Mouse (Mus musculus) heart, embryonic 10.5 days (tissue): ENCODE results near the gene Derl2. TPM values are rescaled to one million over a fixed set of nuclear protein-coding genes. Genes with fewer than 3 reads are reported as not detected.

Source experiments
- DNase-seq: peaks from one replicate; pipeline ENCODE4 v3.0.0-alpha.2; 2017; ENCODE audit warnings: low spot score
- H3K27ac ChIP-seq: fragments of 300-500 bp; sonication (generic); 2 replicates; pipeline ENCODE4 v1.5.1; 2016; ENCODE audit warnings: mild to moderate bottlenecking
- H3K27me3 ChIP-seq: fragments of 300-500 bp; sonication (generic); 2 replicates; pipeline ENCODE4 v1.6.1; 2016; ENCODE audit warnings: mild to moderate bottlenecking; ENCODE audit not compliant: poor library complexity, insufficient read depth, severe bottlenecking
- H3K36me3 ChIP-seq: fragments of 300-500 bp; sonication (generic); 2 replicates; pipeline ENCODE4 v1.6.1; 2016; ENCODE audit warnings: mild to moderate bottlenecking, moderate library complexity
- H3K4me1 ChIP-seq: fragments of 300-500 bp; sonication (generic); 2 replicates; pipeline ENCODE4 v1.6.1; 2016; ENCODE audit warnings: mild to moderate bottlenecking
- H3K4me3 ChIP-seq: fragments of 300-500 bp; sonication (generic); 2 replicates; pipeline ENCODE4 v1.5.1; 2016; ENCODE audit warnings: mild to moderate bottlenecking, moderate library complexity
- H3K9me3 ChIP-seq: fragments of 300-500 bp; sonication (generic); 2 replicates; pipeline ENCODE4 v1.6.1; 2016; ENCODE audit warnings: mild to moderate bottlenecking, moderate library complexity
- WGBS: fragments of 180-500 bp; shearing (Covaris S2); methylation state at CpG from one replicate; pipeline ENCODE4 v1.1.7; 2016; 5-methylcytosine and 5-hydroxymethylcytosine counted together
- polyA plus RNA-seq: library from polyadenylated mRNA; unstranded; fragments of >200 nt; fragmentation: Nextera tagmentation; extraction: Ambion mirVana; gene quantifications from 2 replicates; pipeline ENCODE4 v1.2.1, GENCODE M21; 2016

Gene Derl2
- 35.1 and 41.1 TPM in 2 replicates for polyA plus RNA-seq

DNA sequence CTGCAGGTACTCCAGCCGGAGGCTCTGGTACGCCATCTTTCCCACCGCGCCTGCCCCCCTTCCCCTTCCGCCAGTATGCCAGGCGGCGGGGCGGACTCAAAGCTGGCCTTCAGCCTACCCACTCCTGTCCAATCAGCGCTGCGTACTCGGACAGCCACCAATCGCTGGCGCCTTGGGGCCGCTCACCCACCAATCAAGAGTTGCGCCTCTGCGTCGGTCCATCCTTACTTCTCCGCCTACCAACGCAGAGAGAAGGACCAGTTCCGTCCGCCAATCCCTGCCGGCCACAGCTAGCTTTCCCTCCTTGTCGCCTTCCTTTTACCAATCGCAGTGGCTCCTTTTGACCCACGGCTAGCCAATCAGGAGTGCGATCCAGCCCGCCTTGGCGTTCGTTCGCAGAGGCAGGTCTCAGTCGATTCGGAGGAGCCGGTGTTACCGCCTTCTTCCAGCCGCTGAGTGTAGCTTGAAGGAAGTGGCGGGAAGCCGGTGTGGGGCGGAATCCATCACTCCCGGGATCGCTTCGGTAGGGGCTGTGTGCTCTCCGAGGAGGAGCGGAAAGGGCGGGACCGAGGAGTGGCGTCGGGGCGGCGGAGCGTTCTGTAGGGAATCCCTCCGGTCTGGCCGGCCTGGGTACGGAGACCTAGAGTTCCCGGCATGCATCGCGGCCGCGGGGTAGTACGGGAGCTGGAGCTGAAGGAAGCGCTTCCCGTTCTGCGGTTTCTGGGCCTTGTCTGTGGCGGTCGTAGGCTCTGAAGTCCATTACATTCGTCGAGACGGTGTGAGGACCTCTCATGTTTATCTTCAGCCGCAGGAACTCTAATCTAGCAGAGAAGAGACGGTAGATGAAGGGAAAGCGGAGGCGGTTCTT lies at the start of gene Derl2, which contains the start of gene Mis12:
TSS of gene Derl2 (minus strand) at position 641 of the 868 bp plus-strand sequence.
TSS of gene Mis12 (plus strand) at position 411 of the 868 bp plus-strand sequence.
- Histone ChIP-seq H3K4me3 (peak within 1 kb of the TSS; percentile 95), H3K36me3 (peaks cover 21% of the 10 kb centered on the region), H3K27me3 (no peaks in the 10 kb centered on the region), H3K9me3 (no peaks in the 10 kb centered on the region), H3K27ac (peak within 1 kb of the TSS; percentile 97), H3K4me1 (peaks cover 21% of the 10 kb centered on the region)
- DNase-seq: peak; percentile 100
- under 1% methylated on average over 71 of the region's 71 CpGs for WGBS

- H3K27me3 ChIP-seq: no peaks in the 10 kb centered on the region
- no peak overlapping the region for H3K4me3 ChIP-seq
- no peak overlapping the region for H3K27ac ChIP-seq
- H3K36me3 ChIP-seq: no peaks in the 10 kb centered on the region
- no peaks in the 10 kb centered on the region for H3K9me3 ChIP-seq
- peak; percentile 24 for DNase-seq
- no peaks in the 10 kb centered on the region for H3K4me1 ChIP-seq
- 3% methylated on average over 1 of the region's 1 CpGs for WGBS
Observed at GRCm38 (mm10) chr11:71052554-71052953, 32.9 kb upstream of the Derl2 start.

DNA sequence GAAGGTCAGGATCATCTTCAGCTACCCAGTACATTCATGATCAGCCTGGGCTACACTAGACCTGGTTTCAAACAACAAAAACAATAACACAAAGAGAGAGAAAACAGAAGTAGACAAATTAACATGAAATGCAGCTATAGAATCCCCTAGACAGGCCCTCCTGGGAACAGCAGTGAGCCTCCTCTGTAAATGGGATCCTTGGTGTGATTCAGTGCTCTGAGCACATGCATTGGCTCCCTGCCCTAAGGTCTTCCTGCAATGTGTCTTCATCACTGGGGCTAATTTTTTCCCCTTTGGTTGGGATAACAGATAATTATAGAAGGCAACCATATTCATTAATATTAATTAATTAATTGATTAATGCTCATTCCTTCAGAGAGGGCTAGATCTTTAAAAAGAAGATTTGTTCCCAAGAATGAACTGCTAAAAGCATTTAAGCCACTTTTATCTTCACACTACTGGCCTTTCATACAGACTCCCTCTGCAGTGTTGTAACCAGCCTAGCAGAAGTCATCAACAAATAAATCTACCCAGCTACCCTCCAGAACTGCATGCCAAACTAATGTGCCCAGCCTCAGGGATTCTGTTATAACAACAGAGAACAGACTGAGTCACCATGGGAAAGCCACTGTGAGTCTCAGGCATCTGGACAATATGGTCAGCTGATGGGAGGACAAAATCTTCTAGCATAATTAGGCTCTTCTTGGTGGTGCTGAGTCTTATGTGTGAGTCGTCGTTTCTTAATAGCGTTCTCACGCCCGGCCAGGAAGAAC lies 20.1 kb upstream of the Derl2 start:
- Histone ChIP-seq H3K4me1 (no peaks in the 10 kb centered on the region), H3K36me3 (no peaks in the 10 kb centered on the region), H3K27ac (no peak overlapping the region), H3K4me3 (no peak overlapping the region), H3K9me3 (no peaks in the 10 kb centered on the region), H3K27me3 (no peaks in the 10 kb centered on the region)
- DNase-seq: peak; percentile 38
- WGBS: 96% methylated on average over 5 of the region's 5 CpGs

DNA sequence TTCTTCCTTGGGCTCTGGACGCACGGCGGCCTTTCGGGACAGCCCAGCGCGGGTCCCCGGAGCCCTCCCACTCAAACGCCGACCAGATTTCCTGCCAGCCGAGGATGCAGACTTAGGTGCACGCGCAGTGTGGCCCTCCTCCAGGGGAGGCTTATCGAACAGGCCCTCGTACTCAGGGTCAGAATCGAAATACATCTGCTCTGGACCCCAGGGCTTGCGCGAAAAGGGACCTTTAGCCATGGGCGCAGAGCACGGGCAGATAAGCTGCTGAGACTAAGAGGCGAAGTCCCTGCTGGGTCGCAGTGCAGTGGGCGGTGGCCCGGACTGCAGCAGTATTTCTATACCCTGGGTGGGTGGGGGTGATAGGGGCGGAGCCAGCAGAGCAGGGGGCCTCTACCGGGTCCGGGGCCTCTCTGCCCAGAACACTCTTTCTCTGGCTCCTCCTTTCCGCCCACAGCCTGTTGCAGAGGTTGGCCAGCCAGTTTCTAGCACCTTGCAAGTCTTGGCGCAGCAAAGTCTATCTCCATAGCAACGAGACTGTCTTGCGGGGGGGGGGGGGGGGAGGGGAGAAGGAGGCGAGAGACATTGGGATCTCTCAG lies 13.6 kb upstream of the Derl2 start, which contains the start of gene 6330403K07Rik:
TSS of gene 6330403K07Rik (minus strand) at position 351 of the 599 bp plus-strand sequence.
- peaks cover 1% of the 10 kb centered on the region; the same call in 1 of the 2 replicates for H3K36me3 ChIP-seq
- H3K4me3 ChIP-seq: peak within 1 kb of the TSS; percentile 71
- H3K27me3 ChIP-seq: no peaks in the 10 kb centered on the region
- H3K4me1 ChIP-seq: peaks cover 21% of the 10 kb centered on the region
- H3K27ac ChIP-seq: peak within 1 kb of the TSS; percentile 81
- H3K9me3 ChIP-seq: no peaks in the 10 kb centered on the region
- WGBS: 0% methylated on average over 29 of the region's 31 CpGs
- DNase-seq: peak; percentile 92

GRCm38 (mm10) chr11:71032491-71033162 lies 13.0 kb upstream of the Derl2 start:
- DNase-seq: peak; percentile 75
- Histone ChIP-seq H3K9me3 (no peaks in the 10 kb centered on the region), H3K4me1 (peaks cover 21% of the 10 kb centered on the region), H3K27me3 (no peaks in the 10 kb centered on the region), H3K4me3 (peak overlapping the region; percentile 71), H3K27ac (peak overlapping the region; percentile 81), H3K36me3 (peaks cover 8% of the 10 kb centered on the region)
- WGBS: 11% methylated on average over 26 of the region's 26 CpGs

DNA sequence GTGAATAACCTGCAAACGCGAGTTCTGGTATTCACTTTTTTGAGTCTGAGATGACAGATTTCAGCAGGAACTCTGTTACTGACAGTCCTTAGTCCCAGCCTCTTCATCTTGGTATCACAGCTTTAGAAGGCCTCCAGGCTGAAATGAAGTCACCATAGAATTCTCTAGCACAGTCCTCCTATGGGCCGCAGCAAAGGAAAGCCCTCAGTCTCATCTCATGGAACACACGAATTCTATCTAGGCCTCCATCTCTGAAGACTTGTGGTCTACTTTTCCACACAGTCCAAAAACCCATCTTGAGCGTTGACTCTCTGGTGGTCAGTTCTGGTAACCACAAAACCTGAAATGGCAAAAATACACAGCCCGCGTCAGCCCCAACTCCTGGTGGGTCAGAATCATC lies 12.4 kb upstream of the Derl2 start:
- Histone ChIP-seq H3K27me3 (no peaks in the 10 kb centered on the region), H3K36me3 (peaks cover 13% of the 10 kb centered on the region), H3K27ac (peak overlapping the region; percentile 81; the same call in 1 of the 2 replicates), H3K9me3 (no peaks in the 10 kb centered on the region), H3K4me3 (peak overlapping the region; percentile 71), H3K4me1 (peaks cover 21% of the 10 kb centered on the region)
- DNase-seq: no peak
- WGBS: 74% methylated on average over 7 of the region's 7 CpGs

GRCm38 (mm10) chr11:71029403-71030118 lies 9.9 kb upstream of the Derl2 start:
- Histone ChIP-seq H3K27me3 (no peaks in the 10 kb centered on the region), H3K4me3 (no peak overlapping the region), H3K27ac (no peak overlapping the region), H3K9me3 (no peaks in the 10 kb centered on the region), H3K4me1 (peaks cover 21% of the 10 kb centered on the region), H3K36me3 (peaks cover 38% of the 10 kb centered on the region)
- 76% methylated on average over 3 of the region's 3 CpGs for WGBS
- no peak for DNase-seq

- Histone ChIP-seq H3K4me1 (peaks cover 11% of the 10 kb centered on the region), H3K4me3 (no peak overlapping the region), H3K36me3 (peaks cover 46% of the 10 kb centered on the region), H3K27ac (no peak overlapping the region), H3K27me3 (no peaks in the 10 kb centered on the region), H3K9me3 (no peaks in the 10 kb centered on the region)
- no peak for DNase-seq
- WGBS: 82% methylated on average over 3 of the region's 3 CpGs
Observed at GRCm38 (mm10) chr11:71028280-71028679, 8.6 kb upstream of the Derl2 start.

DNA sequence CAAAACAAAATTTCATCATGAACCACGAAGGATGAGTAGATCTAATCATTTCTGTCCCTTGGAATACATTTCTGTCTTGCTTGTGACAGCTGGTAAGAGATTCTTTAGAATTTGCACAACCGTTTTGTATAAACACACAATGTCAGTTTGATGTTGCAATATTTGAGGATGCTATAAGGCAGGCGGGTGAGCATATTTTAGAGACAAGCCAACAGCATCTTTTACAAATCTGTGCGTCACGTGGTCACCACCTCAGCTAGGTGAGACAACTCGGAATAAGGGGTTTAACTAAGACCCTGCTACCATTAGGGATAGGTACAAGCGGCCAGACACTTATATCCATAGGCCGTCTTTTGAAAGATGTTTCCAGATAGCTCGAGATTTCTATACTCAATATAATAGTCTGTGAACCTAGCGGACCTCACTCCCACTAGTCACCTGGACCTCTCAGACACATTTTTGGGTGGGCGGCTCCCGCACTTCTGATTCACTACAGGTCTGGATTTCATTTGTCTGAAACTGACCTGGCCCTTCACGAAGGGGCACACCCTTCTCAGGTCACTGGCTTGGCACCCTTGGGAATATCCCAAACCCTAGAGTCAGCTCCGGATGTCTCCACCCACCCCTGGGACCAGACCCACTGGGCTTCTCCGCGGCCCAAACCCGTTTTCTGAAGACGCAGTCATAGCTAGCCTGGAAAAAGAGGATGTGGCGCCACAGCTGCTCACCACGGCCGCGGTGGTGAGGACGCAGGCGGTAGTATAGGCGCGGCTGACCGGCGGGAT lies 1.0 kb downstream of the Derl2 start:
- H3K9me3 ChIP-seq: no peaks in the 10 kb centered on the region
- no peak for DNase-seq
- peaks cover 21% of the 10 kb centered on the region for H3K36me3 ChIP-seq
- H3K4me1 ChIP-seq: peaks cover 21% of the 10 kb centered on the region
- H3K4me3 ChIP-seq: peak overlapping the region; percentile 95
- peak overlapping the region; percentile 97 for H3K27ac ChIP-seq
- H3K27me3 ChIP-seq: no peaks in the 10 kb centered on the region
- WGBS: 5% methylated on average over 28 of the region's 28 CpGs

DNA sequence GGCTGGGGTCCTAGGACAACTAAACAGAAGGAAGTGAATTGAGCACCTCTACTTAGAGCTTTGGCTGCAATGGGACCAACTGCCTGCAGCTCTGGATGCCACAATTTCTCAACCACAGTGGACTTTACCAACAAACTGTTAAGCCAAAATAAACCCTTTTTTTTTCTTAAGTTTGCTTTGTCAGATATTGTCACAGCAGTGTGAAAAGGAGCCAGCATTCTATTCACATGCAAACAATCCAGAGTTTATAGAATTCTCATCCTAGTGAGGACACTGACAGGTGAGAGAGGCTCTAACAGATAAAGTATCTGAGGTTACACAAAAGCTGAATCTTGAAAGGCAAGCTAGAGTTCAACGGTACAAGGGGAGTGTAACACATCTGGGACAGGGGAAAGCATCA lies 2.6 kb downstream of the Derl2 start:
- H3K27me3 ChIP-seq: no peaks in the 10 kb centered on the region
- no peaks in the 10 kb centered on the region for H3K9me3 ChIP-seq
- 87% methylated on average over 1 of the region's 1 CpGs for WGBS
- DNase-seq: no peak
- H3K36me3 ChIP-seq: peaks cover 21% of the 10 kb centered on the region
- peaks cover 21% of the 10 kb centered on the region for H3K4me1 ChIP-seq
- H3K27ac ChIP-seq: no peak overlapping the region
- no peak overlapping the region for H3K4me3 ChIP-seq

GRCm38 (mm10) chr11:71012743-71013142 lies 6.9 kb downstream of the Derl2 start:
- no peak overlapping the region for H3K27ac ChIP-seq
- H3K9me3 ChIP-seq: no peaks in the 10 kb centered on the region
- WGBS: 87% methylated on average over 7 of the region's 7 CpGs
- peaks cover 5% of the 10 kb centered on the region for H3K4me1 ChIP-seq
- H3K4me3 ChIP-seq: no peak overlapping the region
- no peaks in the 10 kb centered on the region for H3K27me3 ChIP-seq
- no peak for DNase-seq
- peaks cover 55% of the 10 kb centered on the region for H3K36me3 ChIP-seq
